Mouse (Mus musculus) CH12.LX (cell line): ENCODE measurements around the gene Fam217a. TPM values are rescaled to one million over a fixed set of nuclear protein-coding genes. Genes with fewer than 3 reads are reported as not detected.
A peak's percentile ranks its signal among the peaks of the same experiment; 100 is the strongest.

Experiments
- DNase-seq: peaks from one replicate; pipeline ENCODE4 v3.0.0-alpha.2; 2013; ENCODE audit errors: extremely low read depth
- H3K27ac ChIP-seq: 2 replicates; pipeline ENCODE4 v1.5.1; 2012; ENCODE audit warnings: low read depth, mild to moderate bottlenecking, control low read depth, moderate library complexity; ENCODE audit not compliant: insufficient read depth
- H3K27me3 ChIP-seq: replicated peaks from 2 replicates; pipeline ENCODE3; 2012; ENCODE audit warnings: inconsistent platforms
- H3K36me3 ChIP-seq, 2 experiments: replicated peaks in 1 of 2; 2 replicates each; pipeline versions ENCODE3 to v1.6.1; 2012; ENCODE audit warnings: inconsistent platforms in 1 of 2, low read length in 1 of 2, mild to moderate bottlenecking in 1 of 2, mixed read lengths in 1 of 2, moderate library complexity in 1 of 2; ENCODE audit not compliant: control insufficient read depth in 1 of 2, insufficient read depth in 1 of 2
- H3K4me1 ChIP-seq, 2 experiments: 2 replicates each; pipeline ENCODE4 v1.6.1; 2012; ENCODE audit warnings: inconsistent platforms in 1 of 2, moderate library complexity in 1 of 2; ENCODE audit not compliant: insufficient read depth in 2 of 2, control insufficient read depth in 1 of 2
- H3K4me2 ChIP-seq: 2 replicates; pipeline ENCODE4 v1.6.1; 2012; ENCODE audit warnings: low read depth, mild to moderate bottlenecking, control low read depth; ENCODE audit not compliant: poor library complexity, insufficient read depth, severe bottlenecking
- H3K4me3 ChIP-seq, 3 experiments: fragments of 150-350 bp in 1 of 3; sonication (generic) in 1 of 3; replicated peaks in 1 of 3; 2 replicates each; pipeline versions ENCODE3 to v1.5.1; 2011 to 2012; ENCODE audit warnings: low read depth in 2 of 3, low read length in 2 of 3, mild to moderate bottlenecking in 2 of 3, moderate library complexity in 2 of 3, control low read depth in 1 of 3, improper control_type of control experiment in 1 of 3, inconsistent platforms in 1 of 3, mixed read lengths in 1 of 3; ENCODE audit not compliant: poor library complexity in 1 of 3
- H3K79me2 ChIP-seq: replicated peaks from 2 replicates; pipeline ENCODE4 v1.6.1; 2012; ENCODE audit warnings: mild to moderate bottlenecking, moderate library complexity; ENCODE audit not compliant: control insufficient read depth, poor library complexity, insufficient read depth, severe bottlenecking; ENCODE audit errors: extremely low read depth
- H3K9ac ChIP-seq: 2 replicates; pipeline ENCODE4 v1.6.1; 2012; ENCODE audit warnings: low read depth, mild to moderate bottlenecking, control low read depth, moderate library complexity; ENCODE audit not compliant: insufficient read depth
- H3K9me3 ChIP-seq: replicated peaks from 2 replicates; pipeline ENCODE3; 2012; ENCODE audit warnings: low read length, inconsistent platforms, mixed read lengths
- CTCF ChIP-seq, 2 experiments: IDR thresholded peaks in 1 of 2; conservative IDR thresholded peaks in 1 of 2; 2 replicates each; pipeline ENCODE4 v1.5.1; 2011 to 2012; ENCODE audit warnings: low read depth in 2 of 2, low read length in 2 of 2, improper control_type of control experiment in 1 of 2, inconsistent platforms in 1 of 2, mild to moderate bottlenecking in 1 of 2, moderate library complexity in 1 of 2
- EP300 ChIP-seq: IDR thresholded peaks from 2 replicates; pipeline ENCODE4 v1.6.1; 2011; ENCODE audit warnings: low read length, improper control_type of control experiment
- IRF4 ChIP-seq: IDR thresholded peaks from 2 replicates; pipeline ENCODE4 v1.6.1; 2014; ENCODE audit warnings: low read depth, mild to moderate bottlenecking, inconsistent platforms, low read length, improper control_type of control experiment
- KAT2A ChIP-seq: IDR thresholded peaks from 2 replicates; pipeline ENCODE4 v1.6.1; 2012; ENCODE audit warnings: low read length, improper control_type of control experiment, inconsistent platforms; ENCODE audit not compliant: insufficient replicate concordance
- MAX ChIP-seq: IDR thresholded peaks from 2 replicates; pipeline ENCODE4 v1.6.1; 2011; ENCODE audit warnings: low read length, improper control_type of control experiment
- MEF2A ChIP-seq: IDR thresholded peaks from 2 replicates; pipeline ENCODE4 v1.6.1; 2014; ENCODE audit warnings: low read depth, mild to moderate bottlenecking, inconsistent platforms, low read length, improper control_type of control experiment, borderline replicate concordance
- MYC ChIP-seq: IDR thresholded peaks from 2 replicates; pipeline ENCODE4 v1.6.1; 2011; ENCODE audit warnings: low read depth, mild to moderate bottlenecking, improper control_type of control experiment, low read length
- NELFE ChIP-seq: IDR thresholded peaks from 2 replicates; pipeline ENCODE4 v1.6.1; 2011; ENCODE audit warnings: low read depth, low read length, improper control_type of control experiment
- NRF1 ChIP-seq: IDR thresholded peaks from 2 replicates; pipeline ENCODE4 v1.6.1; 2014; ENCODE audit warnings: low read depth, mild to moderate bottlenecking, inconsistent platforms, low read length, improper control_type of control experiment, moderate library complexity
- POLR2A ChIP-seq: IDR thresholded peaks from 2 replicates; pipeline ENCODE4 v1.6.1; 2011; ENCODE audit warnings: low read depth, mild to moderate bottlenecking, improper control_type of control experiment, low read length
- RAD21 ChIP-seq: IDR thresholded peaks from 2 replicates; pipeline ENCODE4 v1.6.1; 2011; ENCODE audit warnings: low read depth, mild to moderate bottlenecking, low read length, improper control_type of control experiment, moderate library complexity
- SMC3 ChIP-seq: IDR thresholded peaks from 2 replicates; pipeline ENCODE4 v1.6.1; 2011; ENCODE audit warnings: low read depth, low read length, improper control_type of control experiment
- TBP ChIP-seq: conservative IDR thresholded peaks from 2 replicates; pipeline ENCODE4 v1.6.1; 2011; ENCODE audit warnings: low read depth, low read length, improper control_type of control experiment
- USF1 ChIP-seq: IDR thresholded peaks from 2 replicates; pipeline ENCODE4 v1.6.1; 2014; ENCODE audit warnings: low read depth, mild to moderate bottlenecking, inconsistent platforms, low read length, improper control_type of control experiment
- USF2 ChIP-seq: conservative IDR thresholded peaks from 2 replicates; pipeline ENCODE4 v1.6.1; 2011; ENCODE audit warnings: low read depth, low read length, improper control_type of control experiment
- ZC3H11A ChIP-seq: IDR thresholded peaks from 2 replicates; pipeline ENCODE4 v1.6.1; 2012; ENCODE audit warnings: low read depth, mild to moderate bottlenecking, inconsistent platforms, low read length, improper control_type of control experiment
- ZMIZ1 ChIP-seq: IDR thresholded peaks from 2 replicates; pipeline ENCODE4 v1.6.1; 2012; ENCODE audit warnings: low read depth, mild to moderate bottlenecking, inconsistent platforms, low read length, improper control_type of control experiment
- dilution Hi-C: fragments of 300-500 bp; cut with MboI; formaldehyde crosslinking; loops from 2 replicates; pipeline ENCODE4 v1.14.3; 2020; ENCODE audit warnings: low sequenced_read_pairs; ENCODE audit not compliant: extremely low pct_unique_long_range_greater_than_20kb, extremely low pct_ligation_motif_present
- in situ Hi-C: fragments of 300-500 bp; cut with MboI; formaldehyde crosslinking; loops from 3 replicates; pipeline ENCODE4 v1.14.3; 2019; ENCODE audit warnings: low sequenced_read_pairs, low pct_ligation_motif_present, low pct_unique_long_range_greater_than_20kb, mixed read lengths
- polyA plus RNA-seq: library from polyadenylated mRNA; unstranded; fragments of >175 nt; gene quantifications from 2 replicates; pipeline ENCODE4 v1.2.1, GENCODE M21; 2012; ENCODE audit warnings: low read depth; ENCODE audit not compliant: insufficient read length
- total RNA-seq, 2 experiments: library from RNA; depleted of rRNA; stranded (reverse); fragments of 300-350 nt in 1 of 2; fragments of >200 nt in 1 of 2; gene quantifications; 2 replicates each; pipeline ENCODE4 v1.2.3; 2012 to 2014

The Fam217a gene
- total RNA-seq (2012; rRNA removed) = not detected in 2 replicates
- not detected in 2 replicates for total RNA-seq (2014; rRNA removed)
- not detected in 2 replicates for polyA plus RNA-seq

- Histone ChIP-seq H3K79me2 (no peaks in the 10 kb centered on the region), H3K27me3 (no peaks in the 10 kb centered on the region), H3K4me2 (no peak within 1 kb of the TSS), H3K27ac (no peak within 1 kb of the TSS), H3K4me1 (peaks cover 0 to 8% of the 10 kb centered on the region in 2 experiments; a peak in 2 of 4 replicates), H3K4me3 (no peak within 1 kb of the TSS), H3K9me3 (no peaks in the 10 kb centered on the region), H3K36me3 (no peaks in the 10 kb centered on the region), H3K9ac (no peak within 1 kb of the TSS)
- no peak for DNase-seq
- dilution Hi-C loops = no loop called here
- TF ChIP-seq ZMIZ1 (no peak), MAX (no peak), NRF1 (no peak), IRF4 (no peak), EP300 (no peak), USF2 (no peak), KAT2A (no peak), ZC3H11A (no peak), USF1 (no peak)
- in situ Hi-C loops = no loop called here
These were observed at the start of gene Fam217a, which contains the start of gene 4933417A18Rik for GRCm38 (mm10) chr13:34924210-34924609. Gene Fam217a, minus strand, starts transcription at chr13:34924310. Gene 4933417A18Rik, plus strand, starts transcription at chr13:34924409.

- H3K27me3 ChIP-seq = no peaks in the 10 kb centered on the region
- H3K79me2 ChIP-seq = no peaks in the 10 kb centered on the region
- H3K36me3 ChIP-seq = peaks cover 14 to 17% of the 10 kb centered on the region in 2 experiments
- in situ Hi-C loops (no loop called here), dilution Hi-C loops (no loop called here)
- peak; percentile 36 for DNase-seq
- H3K9ac ChIP-seq = no peak overlapping the region
- no peak overlapping the region for H3K4me2 ChIP-seq
- no peaks in the 10 kb centered on the region for H3K9me3 ChIP-seq
- no peak for TF ChIP-seq KAT2A
- TF ChIP-seq SMC3 = peak; percentile 22
- TF ChIP-seq POLR2A = no peak
- TF ChIP-seq TBP = peak; percentile 84
- TF ChIP-seq CTCF (conservative IDR thresholded peaks at IDR 0.05 in 1 of 2, IDR thresholded peaks at IDR 0.05 in 1 of 2; ENCODE audit: low read depth in 2 of 2, low read length in 2 of 2) = peak in 1 of 2 experiments; percentile 47; a peak in 2 of 4 replicates
- no peak for TF ChIP-seq MYC
- no peak for TF ChIP-seq MEF2A
- TF ChIP-seq RAD21 = peak; percentile 3
- 0 out of 2 replicates have a peak, but pooled peaks have one; percentile 19 for TF ChIP-seq NELFE
- H3K4me1 ChIP-seq = no peaks in the 10 kb centered on the region
- H3K27ac ChIP-seq = no peak overlapping the region
- H3K4me3 ChIP-seq = no peak overlapping the region
These were observed 49.7 kb upstream of the Fam217a start for GRCm38 (mm10) chr13:34973770-34974169.
